7 mouse cellular contexts compared by ENCODE assay signal in genomic region chr12:104978420-104978819, GRCm38 (mm10). TPM values are rescaled to one million over a fixed set of nuclear protein-coding genes. Genes with fewer than 3 reads are reported as not detected.
A peak's percentile ranks its signal among the peaks of the same experiment; 100 is the strongest.
DNase-seq lines count a peak whose midpoint lies in the region; ATAC-seq lines count a peak whose summit lies in the region.

No protein-coding gene starts in this region.

- no peaks in the 10 kb centered on the region for H3K36me3 ChIP-seq in forebrain, embryonic 14.5 days (ENCODE audit: control insufficient read depth, insufficient read depth, low read length)

- no peak overlapping the region for H3K27ac ChIP-seq in forebrain, embryonic 14.5 days (ENCODE audit: low read depth, low read length)

- DNase-seq in ES-CJ7 (ENCODE audit: low read depth, low spot score) (peak; percentile 14), ZHBTc4 (ENCODE audit: low read depth, low spot score) (peak; percentile 70)
- peak; percentile 59 for DNase-seq in forebrain, embryonic 14.5 days (ENCODE audit: low spot score)
- peak; percentile 61 for DNase-seq in heart, postnatal 4 days
- peak; percentile 78 to 84 for DNase-seq in lung, adult 18-20 months
- DNase-seq in ovary, postnatal 36 days (ENCODE audit: low spot score), result peak; percentile 68

- H3K4me3 ChIP-seq in forebrain, embryonic 14.5 days (ENCODE audit: low read depth, low read length), result no peak overlapping the region

- H3K9ac ChIP-seq in forebrain, embryonic 14.5 days (ENCODE audit: low read length), result no peak overlapping the region; the same call in 1 of the 2 replicates

- ATAC-seq in forebrain, embryonic 14.5 days, result peak; percentile 60; the same call in 1 of the 2 replicates
- ATAC-seq in megakaryocyte progenitor cell, adult 5-6 weeks (replicated peaks; ENCODE audit: poor library complexity), result no peak

- H3K27me3 ChIP-seq in forebrain, embryonic 14.5 days (replicated peaks; ENCODE audit: control insufficient read depth, insufficient read depth, low read length), result no peaks in the 10 kb centered on the region

- H3K4me2 ChIP-seq in forebrain, embryonic 14.5 days (ENCODE audit: low read length), result no peak overlapping the region

- no peaks in the 10 kb centered on the region for H3K9me3 ChIP-seq in forebrain, embryonic 14.5 days (replicated peaks; ENCODE audit: control insufficient read depth, low read length)

- peaks cover 5% of the 10 kb centered on the region; the same call in 1 of the 2 replicates for H3K4me1 ChIP-seq in forebrain, embryonic 14.5 days (ENCODE audit: control insufficient read depth, insufficient read depth, low read length)

- WGBS in forebrain, embryonic 14.5 days, result 2% methylated on average over 9 of the region's 9 CpGs

RNA-seq across cellular contexts. Expression of gene Syne3, which starts 31.2 kb away (rescaled TPM):
- 0.08 and 0.22 TPM in 2 replicates for polyA plus RNA-seq in forebrain, embryonic 14.5 days (2014; fragmentation: Nextera tagmentation; extraction: Ambion mirVana)
- 1 to 10 TPM; 7.3 to 7.8 TPM for total RNA-seq in heart, postnatal 4 days (2021)
- total RNA-seq in megakaryocyte progenitor cell, adult 5-6 weeks (2015), result 10.1 and 13.1 TPM in 2 replicates
- 19.5 and 21.1 TPM in 2 replicates for total RNA-seq in megakaryocyte progenitor cell, adult 5-6 weeks (2017)

RNA-seq across cellular contexts. Expression of gene Glrx5, which starts 54.1 kb away (rescaled TPM):
- 154 and 173 TPM in 2 replicates for polyA plus RNA-seq in forebrain, embryonic 14.5 days (2014; fragmentation: Nextera tagmentation; extraction: Ambion mirVana)
- total RNA-seq in heart, postnatal 4 days (2021), result 10 to 100 TPM; 81.2 to 82.0 TPM
- 58.1 and 65.3 TPM in 2 replicates for total RNA-seq in megakaryocyte progenitor cell, adult 5-6 weeks (2015)
- total RNA-seq in megakaryocyte progenitor cell, adult 5-6 weeks (2017), result 26.9 and 30.1 TPM in 2 replicates

Comparison
In these comparisons a context has a peak if more than half of its experiments do, and no peak if none do; other contexts are left out.
1. DNase-seq: peak in every context shown above with its lines; median percentile 81 in lung, adult 18-20 months; 70 in ZHBTc4; 68 in ovary, postnatal 36 days; 61 in heart, postnatal 4 days; 59 in forebrain, embryonic 14.5 days; 14 in ES-CJ7.